In genomic region chr11:19941156-19941777, GRCm38 (mm10) we compare ENCODE assay signal across 22 mouse cellular contexts. TPM values are rescaled to one million over a fixed set of nuclear protein-coding genes. Genes with fewer than 3 reads are reported as not detected.
DNase-seq lines count a peak whose midpoint lies in the region; ATAC-seq and TF ChIP-seq lines count a peak whose summit lies in the region.
"Had no signal": no experiment of that assay in that cellular context is flagged by ENCODE, and none has a peak within 500 bp of the region (broad histone marks: within the 10 kb centered on the region; RNA-seq: fewer than 3 reads in every experiment).

No protein-coding gene starts in this region.

- 80% methylated on average over 12 of the region's 12 CpGs for WGBS in neural tube, embryonic 13.5 days
- 84% methylated on average over 12 of the region's 12 CpGs for WGBS in limb, embryonic 10.5 days

- H3K9me3 ChIP-seq in neural tube, embryonic 13.5 days: no peaks in the 10 kb centered on the region
- H3K9me3 ChIP-seq in limb, embryonic 10.5 days (replicated peaks): no peaks in the 10 kb centered on the region
- H3K9me3 ChIP-seq: embryonic facial prominence, embryonic 13.5 days; forebrain, embryonic 15.5 days; heart, embryonic 13.5 days had no signal

- peaks cover 37% of the 10 kb centered on the region for H3K4me1 ChIP-seq in neural tube, embryonic 13.5 days (replicated peaks)
- H3K4me1 ChIP-seq in limb, embryonic 10.5 days: peaks cover 37% of the 10 kb centered on the region

- H3K4me3 ChIP-seq in gastrocnemius, adult 2 months: no peak overlapping the region
- H3K4me3 ChIP-seq in neural tube, embryonic 13.5 days: no peak overlapping the region
- no peak overlapping the region for H3K4me3 ChIP-seq in limb, embryonic 10.5 days
- H3K4me3 ChIP-seq: embryonic facial prominence, embryonic 13.5 days; forebrain, embryonic 15.5 days; heart, embryonic 13.5 days; megakaryocyte, embryonic 14.5 days had no signal

- no peak overlapping the region for H3K9ac ChIP-seq in neural tube, embryonic 13.5 days
- H3K9ac ChIP-seq: embryonic facial prominence, embryonic 13.5 days; forebrain, embryonic 15.5 days; heart, embryonic 13.5 days; hindbrain, embryonic 14.5 days had no signal

- no peak for TF ChIP-seq CTCF in gastrocnemius, adult 2 months (IDR thresholded peaks at IDR 0.05)

- DNase-seq in gastrocnemius, adult 2 months: peak; percentile 9
- no peak for DNase-seq in gastrocnemius, adult 18-20 months (ENCODE audit: low spot score)
- DNase-seq in neural tube, embryonic 10.5 days (ENCODE audit: extremely low spot score, low spot score): no peak
- DNase-seq in limb, embryonic 10.5 days (ENCODE audit: low spot score): no peak
- DNase-seq in Muller cell, postnatal 12 days (ENCODE audit: inconsistent ontology term): no peak
- no peak for DNase-seq in natural killer cell, adult 2 months (ENCODE audit: low spot score in 2 of 2)
- DNase-seq: adrenal gland, adult 8-10 months; gastrocnemius, postnatal 10 days; kidney, adult 8-10 months; kidney, postnatal 36 days; lung, adult 18-20 months; lung, postnatal 14 days; retina, postnatal 1 day; thymus, postnatal 36 days had no signal

- no peak overlapping the region for H3K4me2 ChIP-seq in neural tube, embryonic 13.5 days
- H3K4me2 ChIP-seq: embryonic facial prominence, embryonic 13.5 days; forebrain, embryonic 15.5 days; heart, embryonic 13.5 days; hindbrain, embryonic 14.5 days; liver, embryonic 11.5 days had no signal

- ATAC-seq in neural tube, embryonic 13.5 days (ENCODE audit: low read depth): peak; percentile 33; the same call in 1 of the 2 replicates
- ATAC-seq: midbrain, embryonic 16.5 days had no signal

- intact Hi-C loops in gastrocnemius, adult 2 months (cut with DNase I): no loop called here

- no peaks in the 10 kb centered on the region for H3K36me3 ChIP-seq in neural tube, embryonic 13.5 days
- peaks cover 48% of the 10 kb centered on the region for H3K36me3 ChIP-seq in limb, embryonic 10.5 days
- H3K36me3 ChIP-seq: forebrain, embryonic 15.5 days had no signal

- no peaks in the 10 kb centered on the region for H3K27me3 ChIP-seq in neural tube, embryonic 13.5 days
- no peaks in the 10 kb centered on the region for H3K27me3 ChIP-seq in limb, embryonic 10.5 days (ENCODE audit: low read depth, poor library complexity, severe bottlenecking)
- H3K27me3 ChIP-seq: embryonic facial prominence, embryonic 13.5 days; forebrain, embryonic 15.5 days; megakaryocyte, embryonic 14.5 days had no signal

- no peak overlapping the region for H3K27ac ChIP-seq in gastrocnemius, adult 2 months
- H3K27ac ChIP-seq in neural tube, embryonic 13.5 days (replicated peaks): no peak overlapping the region
- 0 out of 2 replicates have a peak overlapping the region, but pooled peaks have one; percentile 53 for H3K27ac ChIP-seq in limb, embryonic 10.5 days
- H3K27ac ChIP-seq: embryonic facial prominence, embryonic 13.5 days; forebrain, embryonic 15.5 days; heart, embryonic 13.5 days; hindbrain, embryonic 14.5 days had no signal

RNA-seq across cellular contexts. Expression of gene Spred2, which starts 17.1 kb away (rescaled TPM):
- 1 to 10 TPM; 5.6 to 7.8 TPM for total RNA-seq in gastrocnemius, adult 2 months (2021)
- 1 to 10 TPM; 4.1 to 6.4 TPM for total RNA-seq in gastrocnemius, adult 18-20 months (2021)
- polyA plus RNA-seq in neural tube, embryonic 13.5 days (2015; fragmentation: Nextera tagmentation; extraction: Ambion mirVana): 6.5 and 8.5 TPM in 2 replicates
- 8.3 and 9.3 TPM in 2 replicates for polyA plus RNA-seq in limb, embryonic 10.5 days (2016; fragmentation: Nextera tagmentation; extraction: Ambion mirVana)
